ENCODE assay signal across 7 mouse cellular contexts in genomic region chr11:70220731-70221602, GRCm38 (mm10). TPM values are rescaled to one million over a fixed set of nuclear protein-coding genes. Genes with fewer than 3 reads are reported as not detected.
DNase-seq lines count a peak whose midpoint lies in the region; ATAC-seq lines count a peak whose summit lies in the region.

Gene Slc16a13, minus strand, starts transcription at chr11:70221064.

- H3K27me3 ChIP-seq in embryonic facial prominence, embryonic 11.5 days (ENCODE audit: control insufficient read depth, insufficient read depth, low read length) = peaks cover 21% of the 10 kb centered on the region
- H3K27me3 ChIP-seq in midbrain, embryonic 11.5 days (ENCODE audit: control insufficient read depth, insufficient read depth, low read length) = peaks cover 16% of the 10 kb centered on the region

- under 1% methylated on average over 28 of the region's 28 CpGs for WGBS in embryonic facial prominence, embryonic 11.5 days
- WGBS in midbrain, embryonic 11.5 days = 0% methylated on average over 28 of the region's 28 CpGs

- H3K4me2 ChIP-seq in embryonic facial prominence, embryonic 11.5 days (ENCODE audit: low read depth, low read length) = peak within 1 kb of the TSS; percentile 84
- H3K4me2 ChIP-seq in midbrain, embryonic 11.5 days = peak within 1 kb of the TSS; percentile 88

- peak; percentile 88 for ATAC-seq in embryonic facial prominence, embryonic 11.5 days (replicated peaks; ENCODE audit: insufficient number of reproducible peaks, low FRiP score, low TSS enrichment, low read depth)
- peak; percentile 97 for ATAC-seq in midbrain, embryonic 11.5 days (ENCODE audit: low FRiP score)

- H3K27ac ChIP-seq in embryonic facial prominence, embryonic 11.5 days (replicated peaks; ENCODE audit: low read depth, low read length) = peak within 1 kb of the TSS; percentile 56
- peak within 1 kb of the TSS; percentile 80 for H3K27ac ChIP-seq in midbrain, embryonic 11.5 days (ENCODE audit: low read depth, low read length)

- peak; percentile 93 for DNase-seq in adrenal gland, postnatal 25 days
- DNase-seq in embryonic facial prominence, embryonic 11.5 days (ENCODE audit: low spot score) = peak; percentile 96
- peak; percentile 100 for DNase-seq in heart, adult 11 months
- DNase-seq in kidney, adult 11 months = peak; percentile 98
- peak; percentile 98 for DNase-seq in left cerebral cortex, postnatal 4 days
- peak; percentile 98 for DNase-seq in midbrain, embryonic 11.5 days (ENCODE audit: low spot score, missing footprints)
- DNase-seq in skeletal muscle tissue, adult 2 months (ENCODE audit: low read depth, low spot score) = peak; percentile 90

- no peaks in the 10 kb centered on the region for H3K9me3 ChIP-seq in embryonic facial prominence, embryonic 11.5 days (replicated peaks; ENCODE audit: control insufficient read depth, low read length)
- H3K9me3 ChIP-seq in midbrain, embryonic 11.5 days (ENCODE audit: control insufficient read depth, low read length) = no peaks in the 10 kb centered on the region

- intact Hi-C loops in left cerebral cortex, postnatal 4 days (cut with DNase I) = no loop called here

- H3K36me3 ChIP-seq in embryonic facial prominence, embryonic 11.5 days (replicated peaks; ENCODE audit: control insufficient read depth, insufficient read depth, low read depth, low read length) = no peaks in the 10 kb centered on the region
- H3K36me3 ChIP-seq in midbrain, embryonic 11.5 days (ENCODE audit: control insufficient read depth, insufficient read depth, low read length) = no peaks in the 10 kb centered on the region

- no peaks in the 10 kb centered on the region; the same call in 1 of the 2 replicates for H3K4me1 ChIP-seq in embryonic facial prominence, embryonic 11.5 days (ENCODE audit: control insufficient read depth, insufficient read depth, low read length)
- H3K4me1 ChIP-seq in midbrain, embryonic 11.5 days (ENCODE audit: control insufficient read depth, insufficient read depth, low read length) = peaks cover 15% of the 10 kb centered on the region

- H3K4me3 ChIP-seq in embryonic facial prominence, embryonic 11.5 days (ENCODE audit: low read depth, low read length) = peak within 1 kb of the TSS; percentile 54
- peak within 1 kb of the TSS; percentile 61 for H3K4me3 ChIP-seq in midbrain, embryonic 11.5 days (ENCODE audit: low read depth, low read length)

- H3K9ac ChIP-seq in embryonic facial prominence, embryonic 11.5 days (replicated peaks; ENCODE audit: low read length) = peak within 1 kb of the TSS; percentile 75
- peak within 1 kb of the TSS; percentile 84 for H3K9ac ChIP-seq in midbrain, embryonic 11.5 days (ENCODE audit: low read length)

RNA-seq across cellular contexts. Expression of gene Slc16a13, which starts in this region (rescaled TPM):
- total RNA-seq in adrenal gland, postnatal 25 days (2021) = 3.7 and 4.9 TPM in 2 replicates
- polyA plus RNA-seq in embryonic facial prominence, embryonic 11.5 days (2014; fragmentation: Nextera tagmentation; extraction: Ambion mirVana) = 8.5 and 13.4 TPM in 2 replicates
- total RNA-seq in left cerebral cortex, postnatal 4 days (2021) = 10 to 100 TPM; 14.8 to 15.2 TPM
- 14.9 and 15.8 TPM in 2 replicates for polyA plus RNA-seq in midbrain, embryonic 11.5 days (2014; fragmentation: Nextera tagmentation; extraction: Ambion mirVana)

Comparison
In these comparisons a context has a peak if more than half of its experiments do, and no peak if none do; other contexts are left out.
1. Peak in every context shown above with its lines: DNase-seq, ATAC-seq, H3K4me3 ChIP-seq and H3K27ac ChIP-seq.